Mouse (Mus musculus): Measurements from ENCODE around the gene Tcap.
"Not testable (repeated sequence)": the region's sequence is repeated elsewhere in the genome, so short reads cannot be mapped to it uniquely, and the experiment has no call there.

Gene Tcap

DNA sequence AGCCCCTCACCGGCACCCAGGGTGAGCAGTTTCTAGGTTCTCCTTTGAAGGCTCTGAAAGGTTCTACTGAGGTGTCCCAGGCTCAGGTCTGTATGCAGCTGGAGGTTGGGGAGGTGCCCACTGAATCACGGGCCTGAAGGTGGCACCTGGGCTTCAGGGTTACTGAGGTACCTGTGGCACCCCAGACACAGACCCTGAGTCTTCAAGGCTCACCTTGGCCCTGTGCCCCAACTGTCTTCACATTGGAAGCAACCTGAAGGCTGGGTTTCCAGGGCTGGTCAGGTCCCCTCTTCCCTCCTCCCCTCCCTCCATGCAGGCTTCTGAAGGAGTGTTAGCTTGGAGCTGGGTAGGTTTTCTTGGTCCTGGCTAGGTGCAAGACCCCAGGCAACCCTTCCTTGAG is 2.0 kb upstream of the Tcap start:
- DNase-seq (ENCODE audit: extremely low spot score): no peak

DNA sequence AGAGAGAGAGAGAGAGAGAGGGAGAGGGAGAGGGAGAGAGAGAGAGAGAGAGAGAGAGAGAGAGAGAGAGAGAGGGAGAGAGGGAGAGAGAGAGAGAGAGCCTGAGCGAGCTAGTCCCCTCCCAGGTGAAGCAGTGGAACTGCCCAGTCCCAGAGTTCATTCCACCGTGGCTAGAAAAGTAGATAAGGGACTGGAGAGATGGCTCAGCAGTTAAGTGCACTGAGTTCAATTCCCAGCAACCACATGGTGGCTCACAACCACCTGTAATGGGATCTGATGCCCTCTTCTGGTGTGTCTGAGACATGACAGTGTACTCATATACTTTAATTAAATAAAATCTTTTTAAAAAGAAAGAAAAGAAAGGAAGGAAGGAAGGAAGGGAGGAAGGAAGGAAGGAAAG is 1.2 kb upstream of the Tcap start:
- not testable (repeated sequence) for DNase-seq (ENCODE audit: extremely low spot score)

DNA sequence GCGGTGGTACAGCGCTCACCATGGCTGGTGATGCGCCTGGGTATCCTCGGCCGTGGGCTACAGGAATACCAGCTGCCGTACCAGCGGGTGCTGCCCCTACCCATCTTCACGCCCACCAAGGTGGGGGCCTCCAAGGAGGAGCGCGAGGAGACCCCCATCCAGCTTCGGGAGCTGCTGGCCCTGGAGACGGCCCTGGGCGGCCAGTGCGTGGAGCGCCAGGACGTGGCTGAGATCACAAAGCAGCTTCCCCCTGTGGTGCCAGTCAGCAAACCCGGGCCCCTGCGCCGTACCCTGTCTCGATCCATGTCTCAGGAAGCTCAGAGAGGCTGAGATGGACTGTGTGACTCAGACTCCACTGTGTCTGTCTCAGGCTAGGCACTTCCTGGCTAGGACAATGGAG is 605 bp downstream of the Tcap start:
- no peak for DNase-seq (ENCODE audit: extremely low spot score)

DNA sequence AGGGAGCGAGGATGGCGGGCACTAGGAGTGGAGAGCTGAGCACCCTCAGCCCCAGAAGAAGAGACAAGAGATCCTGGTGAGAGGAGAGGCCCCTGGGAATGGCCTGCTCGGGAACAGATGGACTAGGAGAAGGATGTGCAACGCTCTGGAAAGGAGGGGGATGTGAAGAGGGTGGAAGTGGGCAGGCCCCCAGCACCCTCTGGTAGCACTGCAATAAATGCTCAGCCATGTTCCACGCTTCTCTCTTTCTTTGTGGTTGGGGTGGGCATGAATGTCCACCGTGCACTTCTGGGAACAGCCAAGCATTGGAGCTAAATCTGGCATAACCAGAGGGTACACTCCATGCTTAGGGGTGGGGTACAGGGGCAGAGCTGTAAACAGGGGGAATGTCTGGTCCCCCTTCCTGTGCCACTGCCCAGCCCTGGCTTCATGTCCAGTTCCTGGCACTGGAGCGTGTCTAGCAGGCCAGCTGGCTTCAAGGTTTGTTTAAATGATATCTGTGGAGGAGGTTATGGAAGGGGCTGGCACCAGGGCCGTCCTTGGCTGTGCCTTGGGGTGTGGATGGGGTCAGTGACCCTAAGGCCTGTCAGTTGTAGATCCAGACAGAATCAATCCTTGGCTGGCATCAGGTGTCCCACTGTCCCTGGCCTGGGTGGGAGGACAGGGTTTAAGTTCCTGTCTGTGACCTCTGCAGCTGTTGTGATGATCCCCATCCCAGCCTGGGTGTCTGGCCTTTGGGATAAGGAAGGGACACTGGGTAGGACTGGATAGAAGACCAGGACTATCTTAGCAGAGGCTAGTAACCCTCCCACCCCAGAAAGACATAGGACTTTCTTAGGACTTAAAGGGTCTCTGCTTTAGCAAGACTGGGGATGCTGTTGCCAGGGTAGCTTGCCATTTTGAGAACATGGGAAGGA is 1.4 kb downstream of the Tcap start:
- DNase-seq (ENCODE audit: extremely low spot score): no peak

DNA sequence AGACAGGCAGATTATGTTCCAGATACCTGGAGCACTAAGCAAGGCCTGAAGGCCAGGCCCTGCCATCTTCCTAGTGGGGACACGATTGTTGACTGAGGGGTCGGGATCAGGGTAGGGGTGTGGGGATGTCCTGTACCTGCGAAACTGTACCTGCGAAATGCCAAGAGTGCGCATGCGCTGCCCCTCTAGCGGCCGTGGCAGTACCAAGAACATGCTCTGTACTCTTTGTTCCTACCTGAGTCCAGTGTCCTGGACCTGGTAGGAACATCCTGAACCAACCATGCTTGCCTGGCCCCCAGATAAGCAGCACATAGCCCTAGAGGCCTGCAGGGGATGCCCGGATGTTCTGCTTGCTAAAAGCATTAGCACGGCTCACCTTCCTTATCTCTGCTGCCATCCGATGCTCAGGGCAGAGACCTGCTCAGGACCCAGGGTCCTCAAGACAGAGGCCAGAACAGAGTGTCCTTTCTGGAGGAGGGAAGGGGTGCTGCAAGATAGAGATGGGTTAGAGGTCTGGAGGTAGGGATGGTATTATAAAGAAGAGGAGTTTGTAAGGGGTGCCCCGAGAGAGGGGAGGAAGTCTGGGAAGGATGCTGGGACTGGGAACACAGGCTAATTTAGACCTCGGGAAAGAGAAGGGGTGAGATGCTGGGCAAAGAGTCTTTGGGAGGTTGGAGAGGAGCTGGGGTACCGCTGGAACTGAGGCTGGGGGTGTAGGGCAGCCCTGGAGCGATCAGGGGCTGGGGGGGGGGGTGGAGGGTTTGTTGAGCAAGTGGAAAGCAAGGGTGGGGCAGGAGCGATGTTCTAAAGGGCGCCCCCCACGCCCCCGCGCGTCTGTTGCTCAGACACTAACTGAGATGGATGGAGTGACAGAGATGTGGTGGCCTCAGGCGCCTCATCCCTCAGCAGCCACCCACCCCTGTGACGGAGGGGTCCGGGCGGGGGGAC is 2.3 kb downstream of the Tcap start, which contains the start of gene Pnmt:
Gene Pnmt, plus strand, starts transcription at position 813 of the 948 bp plus-strand sequence.
- no peak for DNase-seq (ENCODE audit: extremely low spot score)

DNA sequence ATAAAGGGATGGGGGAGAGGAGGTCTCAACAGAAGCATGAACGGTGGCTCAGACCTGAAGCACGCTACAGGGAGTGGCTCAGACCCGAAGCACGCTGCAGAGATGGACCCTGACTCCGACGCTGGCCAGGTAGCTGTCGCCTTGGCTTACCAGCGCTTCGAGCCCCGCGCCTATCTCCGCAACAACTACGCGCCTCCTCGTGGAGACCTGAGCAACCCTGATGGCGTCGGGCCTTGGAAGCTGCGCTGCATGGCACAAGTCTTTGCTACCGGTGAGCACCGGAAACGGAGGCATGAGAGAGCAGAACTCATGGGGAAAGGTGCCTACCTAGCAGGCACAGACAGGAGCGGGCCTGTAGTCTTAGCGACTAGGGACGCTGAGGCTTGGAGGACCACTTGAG is 3.0 kb downstream of the Tcap start:
- no peak for DNase-seq (ENCODE audit: extremely low spot score)

DNA sequence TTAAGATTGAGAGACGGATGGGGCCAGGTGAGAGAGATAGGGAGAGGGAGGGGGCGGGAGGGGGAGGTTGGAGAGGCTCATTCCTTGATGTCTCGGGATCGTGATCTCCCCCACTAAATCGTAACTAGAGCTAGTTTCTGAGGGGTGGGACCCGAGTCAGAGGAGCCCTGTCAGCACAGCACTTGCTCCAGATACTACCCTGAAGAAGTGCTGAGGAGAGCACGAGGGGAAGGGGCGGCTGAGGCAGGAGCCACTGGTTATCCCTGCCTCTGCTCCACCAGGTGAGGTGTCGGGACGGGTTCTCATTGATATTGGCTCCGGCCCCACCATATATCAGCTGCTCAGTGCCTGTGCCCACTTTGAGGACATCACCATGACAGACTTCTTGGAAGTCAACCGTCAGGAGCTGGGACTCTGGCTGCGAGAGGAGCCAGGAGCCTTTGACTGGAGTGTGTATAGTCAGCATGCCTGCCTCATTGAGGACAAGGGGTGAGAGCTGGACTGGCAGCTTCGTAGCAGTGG is 3.5 kb downstream of the Tcap start:
- DNase-seq (ENCODE audit: extremely low spot score): no peak

DNA sequence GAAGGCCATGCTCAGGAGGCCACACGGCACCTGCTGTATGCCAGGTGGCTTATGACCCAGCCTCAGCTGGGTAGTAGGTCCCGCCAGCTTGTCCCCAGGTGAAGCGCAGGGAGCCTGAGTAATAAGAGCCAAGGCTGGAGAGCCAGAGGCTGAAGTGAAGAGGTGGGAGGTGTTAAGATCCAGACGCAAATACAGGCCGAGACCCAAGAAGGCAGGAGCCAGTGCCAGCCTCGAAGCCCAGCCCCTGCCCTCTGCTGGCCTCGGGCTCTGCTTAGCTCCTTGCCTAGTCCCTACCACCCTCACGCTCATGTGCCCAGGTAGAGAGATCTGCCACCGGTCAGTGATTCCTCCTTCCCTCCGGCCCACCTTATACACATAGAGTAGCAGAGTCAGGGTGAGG is 4.7 kb downstream of the Tcap start:
- DNase-seq (ENCODE audit: extremely low spot score): no peak

DNA sequence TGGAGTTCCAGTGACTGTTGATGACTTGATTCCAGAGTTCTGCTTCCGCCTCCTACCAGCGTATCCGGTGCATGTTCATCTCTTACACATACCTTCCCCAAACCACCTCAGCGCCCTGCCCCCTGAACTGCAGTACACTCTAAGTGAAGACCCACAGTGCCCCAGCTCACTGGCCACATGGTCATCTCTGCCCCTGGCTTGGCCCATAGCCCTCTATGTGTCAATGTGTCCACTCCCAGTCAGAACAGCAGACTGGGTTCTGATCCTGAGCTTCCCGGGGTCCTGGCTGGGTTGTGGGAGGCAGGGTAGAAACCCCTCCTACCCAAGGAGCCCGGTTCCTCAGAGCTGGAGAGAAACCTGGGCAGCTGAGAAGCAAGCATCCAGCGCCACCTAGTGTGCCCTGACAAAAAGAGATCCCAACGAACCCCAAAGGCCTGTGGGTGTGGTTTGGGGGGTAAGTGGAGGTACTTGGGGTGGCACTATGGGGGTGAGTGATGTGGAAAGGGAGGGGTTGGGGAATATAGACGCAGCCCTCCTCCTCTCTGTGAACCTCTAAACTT is 5.7 kb downstream of the Tcap start:
- no peak for DNase-seq (ENCODE audit: extremely low spot score)

DNA sequence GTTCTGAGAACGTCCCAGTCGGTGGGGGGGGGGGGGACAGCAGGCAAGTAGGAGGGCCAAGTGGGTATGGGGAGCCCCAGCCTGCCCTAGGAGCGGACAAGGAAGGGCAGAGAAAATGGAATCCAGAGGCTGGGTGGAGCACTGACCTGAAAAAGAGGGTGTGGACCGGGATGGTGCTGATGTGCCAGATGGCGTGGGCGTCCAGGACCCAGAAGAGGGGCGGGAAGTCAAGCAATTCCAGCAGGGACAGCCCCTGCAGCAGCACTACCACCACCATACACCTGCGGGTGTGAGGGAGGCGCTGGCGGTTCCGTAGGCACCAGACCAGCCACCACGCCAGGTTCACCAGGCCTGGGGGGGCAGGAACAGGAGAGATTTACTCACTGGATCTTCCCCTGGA is 6.5 kb downstream of the Tcap start:
- DNase-seq (ENCODE audit: extremely low spot score): no peak

DNA sequence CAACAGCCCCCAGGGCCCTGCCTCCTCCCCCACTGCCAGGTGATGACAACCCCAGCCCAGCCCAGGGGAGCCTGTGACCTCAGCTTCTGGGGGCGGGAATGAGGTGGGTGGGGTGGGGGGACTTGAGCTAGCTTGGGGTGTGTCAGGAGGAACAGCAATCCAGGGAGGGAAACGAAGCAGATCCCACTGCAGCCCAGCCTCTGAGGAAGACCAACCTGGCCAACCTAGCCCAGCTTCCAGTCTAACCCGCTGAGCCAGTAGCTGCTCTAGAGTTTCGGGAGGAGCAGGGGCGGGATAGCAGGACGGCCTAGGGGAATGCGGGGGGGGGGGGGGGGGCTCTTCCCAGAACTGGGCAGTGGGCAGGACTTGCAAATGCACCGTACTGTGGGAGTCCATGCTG is 8.4 kb downstream of the Tcap start:
- DNase-seq (ENCODE audit: extremely low spot score): no peak

DNA sequence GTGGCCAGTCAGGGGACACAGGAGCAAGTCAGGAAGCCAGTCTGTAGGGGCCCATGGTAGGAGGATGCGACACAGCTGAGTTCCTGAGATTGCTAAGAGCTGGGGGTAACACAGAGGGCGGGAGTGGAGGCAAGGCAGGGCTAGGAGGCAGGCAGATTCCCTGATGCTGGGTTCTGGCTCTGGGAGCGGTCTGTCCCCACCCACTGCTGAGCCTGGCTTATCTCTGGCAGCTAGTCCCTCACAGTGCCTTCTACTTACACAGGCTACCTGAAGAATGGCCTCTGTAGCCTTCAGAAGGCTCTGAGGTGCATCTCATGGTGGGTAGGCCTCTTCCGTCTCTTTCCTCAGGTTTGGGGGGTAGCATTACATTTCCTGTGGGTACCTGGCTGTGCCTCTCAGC is 9.0 kb downstream of the Tcap start:
- no peak for DNase-seq (ENCODE audit: extremely low spot score)

DNA sequence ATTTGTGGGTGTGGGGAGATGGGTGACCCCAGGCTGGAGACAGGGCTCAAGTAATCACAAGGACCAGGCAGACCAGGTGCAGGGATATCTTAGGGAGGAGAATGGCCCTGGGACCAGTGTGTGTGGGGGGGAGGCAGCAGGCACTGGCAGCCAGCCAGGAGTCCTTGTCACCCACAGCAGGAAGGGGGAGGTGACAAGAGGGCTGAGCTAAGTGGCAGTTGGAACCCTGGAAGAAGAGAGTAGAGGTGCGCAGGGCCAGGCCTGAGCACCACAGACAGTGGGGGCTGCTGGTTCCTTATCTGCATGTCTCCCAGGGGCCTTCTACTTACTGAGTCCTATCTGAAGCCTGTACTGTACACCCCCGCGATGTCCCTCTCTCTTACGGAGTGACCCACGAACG is 9.7 kb downstream of the Tcap start:
- DNase-seq (ENCODE audit: extremely low spot score): no peak

DNA sequence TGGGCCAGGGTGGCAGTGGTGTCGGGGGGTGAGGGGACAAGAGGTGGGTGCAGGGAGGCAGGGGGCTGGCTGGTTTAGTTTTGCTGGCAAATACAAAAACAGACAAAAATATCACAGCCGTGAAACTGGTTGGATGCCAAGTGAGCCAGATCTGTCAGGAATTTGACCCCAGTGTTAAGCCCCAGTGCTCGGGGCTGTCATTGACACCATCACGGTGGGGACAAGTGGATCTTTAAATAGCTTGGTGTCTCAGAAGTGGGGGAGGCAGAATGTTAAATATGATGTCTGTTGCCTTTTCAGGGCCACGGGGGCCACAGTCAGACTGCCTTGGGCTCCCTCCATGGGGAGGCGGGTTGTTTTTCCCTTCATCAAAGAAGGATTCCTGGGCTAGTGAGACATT is 10.7 kb downstream of the Tcap start:
- no peak for DNase-seq (ENCODE audit: extremely low spot score)

DNA sequence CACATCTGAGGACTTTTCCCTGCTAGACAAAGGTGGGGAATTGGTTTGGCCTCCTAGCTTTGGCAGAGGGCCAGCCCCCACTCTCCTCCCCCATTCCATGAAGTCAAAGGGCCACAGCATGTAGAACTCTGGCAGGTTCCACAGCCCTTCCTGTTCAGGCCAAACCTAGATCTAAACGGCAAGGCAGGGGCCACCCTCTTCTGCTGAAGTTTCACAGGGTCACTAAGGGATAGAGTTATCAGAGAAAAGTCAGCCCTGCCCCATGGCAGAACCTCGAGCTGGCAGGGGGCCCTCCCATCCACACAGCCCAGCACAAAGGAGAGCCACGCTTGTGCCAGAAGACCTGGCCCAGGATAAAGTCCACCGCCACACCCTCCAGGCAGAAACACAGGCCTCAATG is 11.4 kb downstream of the Tcap start:
- DNase-seq (ENCODE audit: extremely low spot score): no peak

DNA sequence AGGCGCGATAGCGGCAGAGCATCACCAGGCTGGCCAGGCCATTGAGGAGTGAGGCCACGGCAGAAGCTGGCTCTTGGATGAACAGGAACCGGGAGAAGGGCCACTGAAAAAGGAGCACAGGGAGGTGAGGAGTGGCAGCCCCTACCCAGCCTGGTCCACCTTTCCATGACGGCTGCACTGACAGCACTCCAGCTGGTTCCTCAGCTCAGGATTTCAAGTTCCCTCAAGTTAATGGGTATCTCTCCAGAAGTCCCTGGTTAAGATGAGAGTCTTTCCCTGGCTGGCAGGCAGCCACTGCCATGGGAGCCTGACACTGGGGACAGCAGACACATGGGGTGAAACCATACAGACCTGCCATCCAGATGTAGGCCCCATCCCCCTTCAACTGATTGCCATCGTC is 14.3 kb downstream of the Tcap start:
- DNase-seq (ENCODE audit: extremely low spot score): no peak

DNA sequence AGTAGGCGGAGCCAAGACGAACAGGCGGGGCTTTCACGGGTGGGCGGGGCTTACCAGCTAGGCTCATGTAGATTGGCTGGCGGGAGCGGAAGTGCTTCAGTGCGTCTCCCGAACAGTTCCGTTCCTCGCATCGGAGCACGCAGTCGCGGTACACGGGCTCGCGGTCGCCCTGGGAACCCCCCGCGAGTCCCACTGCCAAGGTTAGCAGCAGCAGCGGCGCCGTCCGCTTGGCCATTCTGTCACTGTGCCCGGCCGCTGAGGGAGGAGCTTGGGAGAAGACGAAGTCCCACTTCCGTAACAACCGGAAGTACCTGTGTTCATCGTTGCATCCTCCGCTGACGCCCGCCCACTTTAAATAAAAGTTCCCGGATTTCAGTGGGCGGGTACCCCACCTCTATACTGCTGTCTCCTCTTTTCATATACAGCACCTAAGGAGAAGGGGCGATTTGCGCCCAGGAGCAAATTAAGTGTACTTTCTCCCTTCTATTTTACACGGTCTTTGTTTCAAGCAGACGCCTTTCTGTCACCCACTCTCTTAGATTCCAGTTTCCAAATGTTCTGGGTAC is 16.6 kb downstream of the Tcap start, which contains the start of gene Pgap3:
Gene Pgap3, minus strand, starts transcription at position 330 of the 566 bp plus-strand sequence.
- DNase-seq (ENCODE audit: extremely low spot score): peak; percentile 93

DNA sequence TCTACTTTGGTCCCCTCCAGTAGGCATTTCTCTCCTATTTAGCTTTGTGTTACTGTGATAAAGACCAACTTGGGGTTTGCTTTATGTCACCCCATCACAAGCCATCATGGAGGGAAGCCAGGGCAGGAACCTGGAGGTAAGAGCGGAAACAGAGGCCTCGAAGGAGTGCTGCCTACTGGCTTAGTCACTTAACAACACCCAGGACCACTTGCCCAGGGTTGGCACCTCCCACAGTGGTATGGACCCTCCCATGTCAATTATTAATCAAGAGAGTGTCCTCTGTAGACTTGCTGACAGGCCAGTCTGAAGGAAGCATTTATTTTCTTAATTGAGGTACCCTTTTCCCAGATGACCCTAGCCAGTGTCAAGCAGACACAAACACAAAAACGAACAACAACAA is 17.2 kb downstream of the Tcap start:
- DNase-seq (ENCODE audit: extremely low spot score): no peak

DNA sequence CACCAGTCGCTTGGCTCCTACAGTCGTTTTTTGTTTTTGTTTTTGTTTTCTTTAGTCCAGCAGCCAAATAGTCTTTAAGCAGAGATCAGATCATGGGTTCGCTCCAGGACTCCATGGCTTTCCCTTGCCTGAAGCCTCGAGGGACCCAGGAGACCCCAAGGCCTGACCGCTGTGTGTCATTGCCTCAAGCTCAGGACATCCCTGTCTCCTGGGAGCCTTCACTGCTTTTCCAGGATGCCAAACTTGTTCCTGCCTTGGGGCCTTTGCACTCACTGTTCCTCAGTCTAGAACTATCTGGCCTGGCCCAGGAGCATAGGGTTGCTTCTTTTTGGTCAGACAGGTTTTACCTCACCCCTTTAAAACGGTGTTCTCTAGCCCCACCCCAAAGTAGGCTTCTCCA is 23.0 kb downstream of the Tcap start:
- DNase-seq (ENCODE audit: extremely low spot score): no peak

DNA sequence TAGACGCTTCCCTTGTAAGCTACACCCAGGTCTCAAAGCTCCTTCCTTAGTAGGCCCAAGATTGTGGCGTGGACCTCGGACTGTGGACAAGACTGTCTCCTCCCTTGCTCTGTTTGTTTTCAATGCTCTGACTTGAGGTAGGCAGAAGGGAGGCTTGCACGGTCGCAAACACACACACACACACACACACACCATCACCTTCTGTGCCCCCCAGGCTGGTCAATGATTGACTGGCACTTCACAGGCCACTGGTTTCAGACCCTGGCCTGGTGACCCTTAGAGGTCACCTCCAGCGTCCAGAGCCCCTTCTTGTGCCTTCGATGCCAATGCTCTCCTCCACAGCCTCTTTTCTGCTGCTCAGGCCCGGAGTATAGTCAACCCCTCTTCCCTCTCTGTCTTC is 25.3 kb downstream of the Tcap start:
- DNase-seq (ENCODE audit: extremely low spot score): no peak

DNA sequence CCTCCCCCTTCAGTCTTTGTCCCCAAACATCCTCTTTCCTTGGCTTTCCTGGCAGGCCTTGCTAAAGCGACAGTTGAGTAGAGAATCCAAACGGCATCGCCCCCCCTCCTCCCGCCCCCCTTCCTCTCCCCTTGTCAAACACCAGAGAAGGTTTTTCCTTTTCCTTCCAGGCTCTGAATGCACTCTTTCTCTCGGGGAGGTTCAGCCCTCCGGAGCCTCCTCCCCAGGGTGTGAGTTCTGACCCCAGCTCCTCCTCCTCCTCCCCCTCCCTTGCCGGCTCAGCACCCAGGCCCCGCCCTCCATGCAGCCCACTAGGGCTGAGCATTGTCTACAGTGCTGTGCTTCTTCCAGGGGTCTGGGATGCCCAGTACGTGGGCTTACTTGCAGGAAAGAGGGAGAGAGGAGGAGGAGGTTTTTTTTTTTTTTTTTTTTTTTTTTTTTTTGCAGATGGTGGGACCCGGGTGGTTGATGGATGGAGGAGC is 25.8 kb downstream of the Tcap start:
- peak; percentile 62 for DNase-seq (ENCODE audit: extremely low spot score)
